Mouse (Mus musculus) ovary, postnatal 14 days (tissue): ENCODE measurements around the gene Tmem198.

ENCODE experiments used
- DNase-seq: peaks from one replicate; pipeline ENCODE4 v3.0.0; 2022; ENCODE audit warnings: low spot score

Gene Tmem198

DNA sequence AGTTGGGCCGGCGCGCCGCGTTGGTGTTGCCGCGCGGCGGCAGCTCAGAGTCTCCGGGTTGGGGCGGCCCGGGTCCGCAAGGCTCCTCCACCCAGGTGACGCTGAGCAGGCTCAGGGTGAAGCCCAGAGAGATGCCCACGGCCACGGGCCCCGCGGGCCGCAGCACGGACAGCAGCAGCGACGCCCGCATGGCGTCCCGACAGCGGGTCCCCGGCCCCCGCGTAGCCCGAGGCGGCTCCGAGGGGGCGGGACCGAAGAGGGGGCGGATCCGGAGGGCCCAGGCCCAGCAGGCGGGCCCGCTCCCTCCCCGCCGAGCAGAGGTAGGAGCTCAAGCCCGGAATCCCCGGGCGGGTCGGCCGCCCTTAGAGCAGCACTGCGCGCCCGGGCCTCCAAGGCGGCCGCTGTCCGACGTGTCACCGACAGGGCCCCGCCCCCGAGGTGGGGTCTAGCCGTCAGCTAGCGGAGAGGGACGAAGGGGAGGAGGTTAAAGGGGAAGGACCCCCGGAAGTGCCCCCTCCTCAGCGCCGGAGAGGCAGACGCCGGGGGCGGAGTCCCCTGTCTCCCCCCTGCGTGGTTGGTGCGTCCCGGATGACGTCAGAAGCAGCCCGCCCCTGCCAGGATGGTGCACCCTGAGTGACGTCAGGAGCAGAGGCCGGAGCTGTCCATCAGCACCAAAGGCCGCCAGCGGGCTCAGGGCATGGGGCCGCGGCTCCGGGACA is at the start of gene Tmem198, which contains the start of gene Chpf:
TSS of gene Tmem198 (plus strand) at position 617 of the 719 bp plus-strand sequence.
TSS of gene Chpf (minus strand) at position 392 of the 719 bp plus-strand sequence.
- DNase-seq, result peak; percentile 97

GRCm38 (mm10) chr1:75435475-75436328 is 43.6 kb upstream of the Tmem198 start, which contains the start of gene Gmppa:
TSS of gene Gmppa (plus strand) at chr1:75435930.
- DNase-seq, result peak; percentile 72

- DNase-seq, result no peak
Observed at GRCm38 (mm10) chr1:75438782-75439181, 40.5 kb upstream of the Tmem198 start.

GRCm38 (mm10) chr1:75440661-75441060 is 38.7 kb upstream of the Tmem198 start:
- no peak for DNase-seq

- DNase-seq, result no peak
Observed at GRCm38 (mm10) chr1:75441471-75441996, 37.8 kb upstream of the Tmem198 start.

- no peak for DNase-seq
Observed at GRCm38 (mm10) chr1:75442171-75442570, 37.2 kb upstream of the Tmem198 start.

DNA sequence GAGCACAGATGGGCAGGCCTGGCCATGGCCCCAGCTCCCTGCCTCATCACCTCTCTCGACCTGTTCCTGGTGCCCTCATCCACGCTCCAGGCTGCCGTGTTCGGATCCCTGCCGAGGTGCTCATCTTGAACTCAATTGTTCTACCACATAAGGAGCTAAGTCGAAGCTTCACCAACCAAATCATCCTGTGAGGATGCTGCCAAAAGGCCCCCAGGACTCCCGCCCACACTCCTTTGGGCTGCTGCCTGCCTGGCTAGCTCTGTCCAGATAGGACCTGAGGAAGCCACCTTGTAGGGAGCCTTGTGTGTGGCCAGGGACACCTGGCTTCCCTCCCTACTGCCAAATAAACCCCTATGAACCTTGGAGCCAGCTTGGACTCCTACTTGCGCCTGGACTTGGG is 36.5 kb upstream of the Tmem198 start:
- DNase-seq, result no peak

DNA sequence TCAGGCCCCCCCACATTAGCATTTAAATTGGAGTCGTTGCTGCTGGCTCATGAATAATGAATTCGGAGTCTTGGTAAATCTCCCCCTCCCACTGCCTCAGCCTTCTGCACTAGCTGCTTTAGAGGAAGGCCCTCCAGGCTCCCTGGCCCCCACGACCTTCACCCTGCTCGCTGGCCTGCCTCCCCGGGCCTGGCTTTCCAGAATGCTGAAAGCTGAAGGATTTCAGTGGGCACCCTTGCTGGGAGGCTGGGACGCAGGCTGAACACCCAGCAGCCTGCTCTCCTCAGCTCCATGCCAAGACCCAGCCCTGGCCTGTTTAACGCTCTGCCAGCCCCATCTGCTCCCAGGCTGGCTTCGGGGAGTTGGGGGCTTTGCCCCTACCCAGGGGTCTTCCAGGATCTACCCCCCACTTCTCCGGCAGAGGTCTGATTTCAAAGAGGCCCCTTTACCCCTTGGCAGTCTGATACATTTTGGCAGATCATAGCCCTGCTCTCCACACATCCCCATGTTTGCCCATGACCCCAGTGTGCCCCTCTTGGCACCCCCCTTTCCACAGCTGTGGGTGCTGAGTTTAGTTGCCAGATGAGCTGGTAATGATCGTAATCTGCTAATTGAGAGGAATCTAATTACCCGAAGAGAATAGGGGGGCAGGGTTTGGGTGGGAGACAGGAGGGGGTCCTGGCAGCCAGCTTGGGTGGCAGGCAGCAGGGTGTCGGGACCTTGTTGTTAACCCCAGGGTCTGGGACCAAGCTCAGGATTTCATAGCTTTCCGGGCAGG is 35.9 kb upstream of the Tmem198 start:
- no peak for DNase-seq

DNA sequence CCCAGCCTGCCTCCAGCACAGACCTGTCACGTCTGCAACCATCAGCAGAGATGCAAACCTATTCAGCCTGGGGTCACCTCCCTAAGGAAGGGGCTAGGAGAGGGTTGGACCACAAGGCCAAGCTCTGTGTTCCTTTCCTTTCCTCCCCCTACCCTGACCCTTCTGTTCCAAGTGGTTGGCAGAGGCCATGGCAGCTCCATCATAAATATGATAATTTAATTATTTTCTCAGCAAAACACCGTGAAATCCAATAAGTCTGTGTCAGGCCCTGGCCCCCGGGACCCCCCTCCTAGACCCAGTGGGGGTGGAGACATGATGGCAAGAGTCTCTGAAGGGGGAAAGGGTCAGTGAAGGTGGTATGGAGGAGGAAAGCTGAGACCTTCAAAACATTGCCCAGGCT is 35.1 kb upstream of the Tmem198 start:
- DNase-seq, result no peak

- DNase-seq, result no peak
Observed at GRCm38 (mm10) chr1:75445141-75445701, 34.1 kb upstream of the Tmem198 start.

GRCm38 (mm10) chr1:75445751-75446611 is 33.4 kb upstream of the Tmem198 start:
- DNase-seq, result peak; percentile 74

DNA sequence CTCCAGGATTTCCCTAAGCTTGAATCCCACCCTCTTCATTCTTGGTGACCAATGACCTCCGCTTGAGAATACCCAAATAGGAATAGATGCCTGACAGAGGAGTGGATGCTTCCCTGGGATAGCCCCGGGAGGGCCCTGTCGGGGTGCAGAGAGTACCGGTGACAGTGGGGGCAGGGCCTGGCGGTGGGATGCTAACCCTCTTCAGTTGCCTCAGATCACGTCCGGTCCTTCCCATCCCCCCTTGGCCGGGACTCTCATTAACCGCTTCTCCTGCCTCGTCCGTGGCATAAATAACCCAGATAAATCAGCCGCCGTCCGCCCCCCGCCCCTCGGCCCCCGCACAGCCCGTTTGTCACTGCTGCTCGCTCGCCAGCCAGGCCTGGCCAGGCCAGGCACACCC is 32.7 kb upstream of the Tmem198 start:
- DNase-seq, result no peak

GRCm38 (mm10) chr1:75447265-75448051 is 31.9 kb upstream of the Tmem198 start:
- no peak for DNase-seq

DNA sequence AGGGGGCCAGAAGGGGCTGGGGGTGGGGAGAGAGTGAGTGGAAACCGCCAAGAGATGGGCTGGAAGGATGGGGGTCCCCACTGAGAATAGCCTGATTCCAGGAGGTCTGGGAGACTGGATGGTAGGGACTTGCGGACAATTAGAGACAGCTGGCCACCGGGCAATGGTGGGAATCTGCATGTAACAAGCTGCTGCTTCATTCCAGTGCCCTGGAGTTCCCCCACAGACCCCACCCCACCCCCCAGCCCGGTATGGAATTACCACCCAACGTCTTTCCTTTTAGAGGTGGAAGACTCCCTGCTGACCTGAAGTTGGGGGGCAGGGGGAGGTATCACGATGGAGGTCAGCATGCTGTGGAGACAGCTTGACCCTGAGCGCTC is 31.3 kb upstream of the Tmem198 start:
- DNase-seq, result no peak

- no peak for DNase-seq
Observed at GRCm38 (mm10) chr1:75448937-75449336, 30.4 kb upstream of the Tmem198 start.

GRCm38 (mm10) chr1:75449377-75450135 is 29.8 kb upstream of the Tmem198 start:
- no peak for DNase-seq

DNA sequence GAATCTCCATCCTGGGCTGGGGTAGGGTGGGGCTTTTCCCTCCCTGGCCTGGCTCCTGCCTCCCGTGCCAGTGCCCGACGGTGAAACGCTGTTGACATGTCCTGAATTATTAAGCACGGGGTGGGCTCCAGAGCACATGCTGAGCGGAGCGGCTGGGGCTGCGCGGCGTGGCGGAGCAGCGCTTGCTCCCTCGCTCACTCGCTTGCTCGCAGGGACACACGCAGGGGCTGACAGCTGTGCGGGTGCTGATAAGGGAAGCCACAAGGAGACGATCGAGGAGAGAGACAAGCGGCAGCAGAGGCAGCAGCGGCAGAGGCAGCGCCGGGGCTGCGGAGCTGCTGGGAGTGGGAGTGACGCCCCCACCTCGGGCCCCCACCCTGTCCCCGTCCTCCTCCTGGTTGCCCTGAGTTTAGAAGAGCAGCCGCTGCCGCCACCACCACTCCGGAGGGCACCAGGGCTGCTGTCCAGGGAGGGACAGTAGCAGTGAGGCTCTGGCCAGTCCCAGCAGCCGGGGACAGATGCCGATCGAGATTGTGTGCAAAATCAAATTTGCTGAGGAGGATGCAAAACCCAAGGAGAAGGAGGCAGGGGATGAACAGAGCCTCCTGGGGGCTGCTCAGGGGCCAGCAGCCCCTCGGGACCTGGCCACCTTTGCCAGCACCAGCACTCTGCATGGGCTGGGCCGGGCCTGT is 28.9 kb upstream of the Tmem198 start, which contains the start of gene Asic4:
TSS of gene Asic4 (plus strand) at position 123 of the 692 bp plus-strand sequence.
- DNase-seq, result no peak

GRCm38 (mm10) chr1:75451900-75452299 is 27.4 kb upstream of the Tmem198 start:
- no peak for DNase-seq
